Mouse (Mus musculus) layer of hippocampus, adult 9-10 months (tissue): Measurements from ENCODE around the gene Men1.
"Not testable (repeated sequence)": the region's sequence is repeated elsewhere in the genome, so short reads cannot be mapped to it uniquely, and the experiment has no call there.

ENCODE experiments used
- DNase-seq: peaks from one replicate; pipeline ENCODE4 v3.0.0; 2022; ENCODE audit warnings: low spot score

Gene Men1

GRCm38 (mm10) chr19:6334673-6335457 is at the start of gene Men1:
Gene Men1 (plus strand): TSS chr19:6334979.
- DNase-seq = peak; percentile 93

- no peak for DNase-seq
Observed at GRCm38 (mm10) chr19:6285226-6285625, 49.6 kb upstream of the Men1 start.

GRCm38 (mm10) chr19:6285632-6286433 is 48.9 kb upstream of the Men1 start:
- DNase-seq = no peak

- no peak for DNase-seq
Observed at GRCm38 (mm10) chr19:6286434-6287401, 48.1 kb upstream of the Men1 start.

GRCm38 (mm10) chr19:6288236-6288894 is 46.4 kb upstream of the Men1 start:
- DNase-seq = no peak

GRCm38 (mm10) chr19:6289696-6290238 is 45.0 kb upstream of the Men1 start:
- DNase-seq = no peak

- not testable (repeated sequence) for DNase-seq
Observed at GRCm38 (mm10) chr19:6290720-6291116, 44.1 kb upstream of the Men1 start.

GRCm38 (mm10) chr19:6291117-6291781 is 43.5 kb upstream of the Men1 start:
- DNase-seq = no peak

- no peak for DNase-seq
Observed at GRCm38 (mm10) chr19:6292262-6292661, 42.5 kb upstream of the Men1 start.

GRCm38 (mm10) chr19:6294301-6294700 is 40.5 kb upstream of the Men1 start:
- no peak for DNase-seq

- DNase-seq = no peak
Observed at GRCm38 (mm10) chr19:6296551-6297210, 38.1 kb upstream of the Men1 start.

GRCm38 (mm10) chr19:6297641-6298040 is 37.1 kb upstream of the Men1 start:
- no peak for DNase-seq

GRCm38 (mm10) chr19:6299003-6299402 is 35.8 kb upstream of the Men1 start:
- DNase-seq = no peak

GRCm38 (mm10) chr19:6299450-6300267 is 35.1 kb upstream of the Men1 start:
- no peak for DNase-seq

GRCm38 (mm10) chr19:6300402-6300841 is 34.4 kb upstream of the Men1 start:
- no peak for DNase-seq

GRCm38 (mm10) chr19:6302114-6302513 is 32.7 kb upstream of the Men1 start:
- no peak for DNase-seq

- no peak for DNase-seq
Observed at GRCm38 (mm10) chr19:6302522-6302921, 32.3 kb upstream of the Men1 start.

GRCm38 (mm10) chr19:6303831-6304230 is 30.9 kb upstream of the Men1 start:
- DNase-seq = no peak
